Mouse (Mus musculus) stomach, postnatal 0 days (tissue): ENCODE data around the gene Dpysl5. TPM values are rescaled to one million over a fixed set of nuclear protein-coding genes. Genes with fewer than 3 reads are reported as not detected.

ENCODE experiments used
- ATAC-seq: fragments of 200-750 bp; cut with Nextera tagmentation; 2 replicates; pipeline ENCODE4 v1.8.0; 2017; ENCODE audit not compliant: low FRiP score, low TSS enrichment
- DNase-seq: peaks from one replicate; pipeline ENCODE4 v3.0.0-alpha.2; 2016; ENCODE audit warnings: low spot score
- H3K27ac ChIP-seq: fragments of 300-500 bp; sonication (generic); replicated peaks from 2 replicates; pipeline ENCODE4 v1.5.1; 2014; ENCODE audit warnings: mild to moderate bottlenecking, control low read depth
- H3K27me3 ChIP-seq: fragments of 300-500 bp; sonication (generic); 2 replicates; pipeline ENCODE4 v1.6.1; 2014; ENCODE audit warnings: low read length; ENCODE audit not compliant: control insufficient read depth, insufficient read depth
- H3K36me3 ChIP-seq: fragments of 300-500 bp; sonication (generic); 2 replicates; pipeline ENCODE4 v1.6.1; 2014; ENCODE audit warnings: low read length, mixed read lengths; ENCODE audit not compliant: control insufficient read depth, insufficient read depth
- H3K4me1 ChIP-seq: fragments of 300-500 bp; sonication (generic); replicated peaks from 2 replicates; pipeline ENCODE4 v1.6.1; 2014; ENCODE audit warnings: antibody characterized with exemption; ENCODE audit not compliant: control insufficient read depth, insufficient read depth
- H3K4me2 ChIP-seq: fragments of 300-500 bp; sonication (generic); replicated peaks from 2 replicates; pipeline ENCODE4 v1.6.1; 2014; ENCODE audit warnings: low read depth, mild to moderate bottlenecking, control low read depth, moderate library complexity
- H3K4me3 ChIP-seq: fragments of 300-500 bp; sonication (generic); 2 replicates; pipeline ENCODE4 v1.5.1; 2014; ENCODE audit warnings: low read depth, low read length, control low read depth
- H3K9ac ChIP-seq: fragments of 300-500 bp; sonication (generic); 2 replicates; pipeline ENCODE4 v1.6.1; 2014; ENCODE audit warnings: mild to moderate bottlenecking, low read length, control low read depth, mixed read lengths
- H3K9me3 ChIP-seq: fragments of 300-500 bp; sonication (generic); 2 replicates; pipeline ENCODE4 v1.6.1; 2016; ENCODE audit warnings: low read length; ENCODE audit not compliant: control insufficient read depth
- CTCF ChIP-seq: IDR thresholded peaks from 2 replicates; pipeline ENCODE4 v1.5.1; 2016; ENCODE audit warnings: antibody characterized with exemption, low read depth, mild to moderate bottlenecking, moderate library complexity
- EP300 ChIP-seq: optimal IDR thresholded peaks from 2 replicates; pipeline ENCODE3; 2016; ENCODE audit warnings: antibody characterized with exemption
- WGBS: fragments of 180-500 bp; shearing (Covaris S2); extraction: QIAGEN DNeasy Blood & Tissue Kit; methylation state at CpG from one replicate; pipeline ENCODE4 v1.1.7; 2014; 5-methylcytosine and 5-hydroxymethylcytosine counted together
- polyA plus RNA-seq: library from polyadenylated mRNA; unstranded; fragments of >200 nt; fragmentation: Nextera tagmentation; extraction: Ambion mirVana; gene quantifications from 2 replicates; pipeline ENCODE4 v1.2.1, GENCODE M21; 2015

Dpysl5 gene
- polyA plus RNA-seq, 1 experiment from 2014 or later: 1.7 TPM

- DNase-seq: no peak
- ATAC-seq: no peak
- TF ChIP-seq EP300 (no peak), CTCF (no peak)
- Histone ChIP-seq H3K27me3 (no peaks in the 10 kb centered on the region), H3K27ac (no peak overlapping the region), H3K4me3 (no peak overlapping the region), H3K36me3 (no peaks in the 10 kb centered on the region), H3K4me2 (no peak overlapping the region), H3K9ac (no peak overlapping the region), H3K9me3 (no peaks in the 10 kb centered on the region), H3K4me1 (no peaks in the 10 kb centered on the region)
- WGBS: 88% methylated on average over 11 of the region's 11 CpGs
These were observed 113.0 kb downstream of the Dpysl5 start for GRCm38 (mm10) chr5:30824124-30824988.

DNA sequence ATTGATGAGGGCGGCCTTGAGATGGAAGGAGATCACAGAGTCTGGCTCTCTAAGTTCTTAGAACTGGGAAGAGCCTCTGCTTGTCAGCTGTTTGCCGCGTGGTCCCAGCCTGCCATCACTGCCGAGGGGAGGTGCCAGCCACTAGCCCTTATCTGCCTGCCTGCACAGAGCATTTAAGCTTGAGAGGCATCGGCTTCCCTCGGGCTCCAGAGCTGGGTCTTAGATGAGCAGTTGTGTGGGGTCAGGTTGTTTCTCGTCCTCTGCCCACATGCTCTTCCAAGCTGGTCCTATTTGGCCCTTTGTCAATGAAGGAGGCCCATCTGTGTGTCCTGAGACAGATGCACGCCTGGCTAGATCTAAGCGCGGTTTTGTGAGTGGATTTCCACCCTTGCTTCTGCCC, 113.8 kb downstream of the Dpysl5 start:
- 68% methylated on average over 10 of the region's 10 CpGs for WGBS
- Histone ChIP-seq H3K9me3 (no peaks in the 10 kb centered on the region), H3K4me3 (no peak overlapping the region), H3K27me3 (no peaks in the 10 kb centered on the region), H3K9ac (no peak overlapping the region), H3K27ac (no peak overlapping the region), H3K4me2 (no peak overlapping the region), H3K4me1 (no peaks in the 10 kb centered on the region), H3K36me3 (no peaks in the 10 kb centered on the region)
- DNase-seq (no peak), ATAC-seq (no peak)
- TF ChIP-seq CTCF: no peak
- TF ChIP-seq EP300: no peak

GRCm38 (mm10) chr5:30825821-30826220, 114.5 kb downstream of the Dpysl5 start:
- Histone ChIP-seq H3K4me3 (no peak overlapping the region), H3K4me1 (no peaks in the 10 kb centered on the region), H3K4me2 (no peak overlapping the region), H3K36me3 (no peaks in the 10 kb centered on the region), H3K9me3 (no peaks in the 10 kb centered on the region), H3K9ac (no peak overlapping the region), H3K27ac (no peak overlapping the region), H3K27me3 (no peaks in the 10 kb centered on the region)
- no peak for ATAC-seq
- no peak for DNase-seq
- TF ChIP-seq EP300: no peak
- no peak for TF ChIP-seq CTCF
- 59% methylated on average over 6 of the region's 6 CpGs for WGBS

DNA sequence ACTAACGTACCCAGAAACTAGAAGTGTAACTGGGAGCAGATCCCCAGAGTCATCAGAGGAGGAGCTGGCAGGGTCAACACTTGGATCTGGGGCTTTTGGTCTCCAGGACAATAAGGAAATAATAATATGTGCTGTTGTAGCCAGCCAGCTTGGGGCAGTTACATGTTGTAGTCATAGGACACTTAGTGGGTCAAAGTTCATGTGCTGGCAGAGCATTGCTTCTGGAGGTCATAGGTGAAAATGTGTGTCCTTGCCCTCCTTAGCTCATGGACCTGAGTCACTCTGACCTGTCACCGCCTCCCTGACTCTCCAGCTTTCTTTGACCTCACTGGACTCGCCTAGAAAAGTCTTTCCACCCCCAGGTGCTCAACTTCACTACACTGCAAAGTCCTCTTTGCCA, 122.1 kb downstream of the Dpysl5 start:
- WGBS: 82% methylated on average over 3 of the region's 3 CpGs
- no peak overlapping the region for H3K9ac ChIP-seq
- H3K4me3 ChIP-seq: no peak overlapping the region
- TF ChIP-seq CTCF (no peak), EP300 (no peak)
- ATAC-seq (peak; percentile 85), DNase-seq (no peak)
- no peaks in the 10 kb centered on the region for H3K36me3 ChIP-seq
- H3K27me3 ChIP-seq: no peaks in the 10 kb centered on the region
- H3K4me1 ChIP-seq: no peaks in the 10 kb centered on the region
- no peak overlapping the region for H3K4me2 ChIP-seq
- no peak overlapping the region for H3K27ac ChIP-seq
- no peaks in the 10 kb centered on the region for H3K9me3 ChIP-seq

DNA sequence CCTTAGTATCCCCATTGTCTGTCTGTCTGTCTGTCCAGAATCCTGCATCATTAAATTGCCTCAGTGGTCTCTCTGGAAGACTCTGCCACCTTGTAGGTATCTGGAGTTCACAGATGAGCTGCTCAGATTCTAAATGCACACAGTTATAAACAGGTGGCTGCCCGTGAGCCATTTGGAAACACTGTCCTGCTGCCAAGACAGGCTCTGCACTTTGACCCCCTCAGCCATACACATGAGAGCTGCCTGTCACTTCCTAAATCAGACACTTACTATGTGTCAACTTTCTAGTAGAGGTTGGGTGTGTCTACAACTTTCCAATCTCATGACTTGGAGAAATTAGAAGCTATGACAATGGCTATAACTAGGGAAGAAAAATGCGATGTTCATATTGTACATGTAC, 128.4 kb downstream of the Dpysl5 start:
- ATAC-seq: no peak
- no peak overlapping the region for H3K4me2 ChIP-seq
- no peak for TF ChIP-seq CTCF
- DNase-seq: no peak
- no peaks in the 10 kb centered on the region for H3K9me3 ChIP-seq
- WGBS: 82% methylated on average over 2 of the region's 2 CpGs
- no peaks in the 10 kb centered on the region for H3K36me3 ChIP-seq
- H3K4me1 ChIP-seq: no peaks in the 10 kb centered on the region
- no peak overlapping the region for H3K4me3 ChIP-seq
- no peak overlapping the region for H3K9ac ChIP-seq
- no peak overlapping the region for H3K27ac ChIP-seq
- H3K27me3 ChIP-seq: no peaks in the 10 kb centered on the region

GRCm38 (mm10) chr5:30841896-30842295, 130.5 kb downstream of the Dpysl5 start:
- no peaks in the 10 kb centered on the region for H3K9me3 ChIP-seq
- H3K9ac ChIP-seq: no peak overlapping the region
- H3K36me3 ChIP-seq: no peaks in the 10 kb centered on the region
- H3K27ac ChIP-seq: no peak overlapping the region
- TF ChIP-seq CTCF (no peak), EP300 (no peak)
- H3K27me3 ChIP-seq: no peaks in the 10 kb centered on the region
- H3K4me2 ChIP-seq: no peak overlapping the region
- ATAC-seq (no peak), DNase-seq (no peak)
- WGBS: 50% methylated on average over 3 of the region's 3 CpGs
- no peak overlapping the region for H3K4me3 ChIP-seq
- no peaks in the 10 kb centered on the region for H3K4me1 ChIP-seq

Other genes starting within 250 kb of the Dpysl5 start
- gene Otof, start 249.6 kb upstream of the Dpysl5 start, polyA plus RNA-seq: 0.02 TPM in 2 replicates
- gene 1700001C02Rik, start 245.5 kb upstream of the Dpysl5 start, polyA plus RNA-seq: not detected in 2 replicates
- 0.17 and 0.30 TPM in 2 replicates for gene Cib4, start 165.7 kb upstream of the Dpysl5 start, polyA plus RNA-seq
- gene Kcnk3, start 123.4 kb upstream of the Dpysl5 start, polyA plus RNA-seq: 11.1 and 13.8 TPM in 2 replicates
- 30.6 and 35.6 TPM in 2 replicates for gene Slc35f6, start 63.6 kb upstream of the Dpysl5 start, polyA plus RNA-seq
- 58.1 and 79.9 TPM in 2 replicates for gene Cenpa, start 44.8 kb upstream of the Dpysl5 start, polyA plus RNA-seq
- gene Mapre3, start 103.1 kb downstream of the Dpysl5 start, polyA plus RNA-seq: 14.1 and 15.5 TPM in 2 replicates
- gene Tmem214, start 156.4 kb downstream of the Dpysl5 start, polyA plus RNA-seq: 57.3 and 58.7 TPM in 2 replicates
- 6.9 and 9.1 TPM in 2 replicates for gene Agbl5, start 177.1 kb downstream of the Dpysl5 start, polyA plus RNA-seq
- gene Ost4, start 196.2 kb downstream of the Dpysl5 start, polyA plus RNA-seq: 368 and 397 TPM in 2 replicates
- 85.6 and 97.0 TPM in 2 replicates for gene Emilin1, start 201.8 kb downstream of the Dpysl5 start, polyA plus RNA-seq
- gene Khk, start 209.9 kb downstream of the Dpysl5 start, polyA plus RNA-seq: 28.4 and 33.6 TPM in 2 replicates
- gene Cgref1, start 234.0 kb downstream of the Dpysl5 start, polyA plus RNA-seq: 22.5 and 24.8 TPM in 2 replicates
- 88.1 and 93.1 TPM in 2 replicates for gene Preb, start 248.8 kb downstream of the Dpysl5 start, polyA plus RNA-seq